Mouse (Mus musculus): ENCODE data around the gene Hspb7.

The Hspb7 gene

DNA sequence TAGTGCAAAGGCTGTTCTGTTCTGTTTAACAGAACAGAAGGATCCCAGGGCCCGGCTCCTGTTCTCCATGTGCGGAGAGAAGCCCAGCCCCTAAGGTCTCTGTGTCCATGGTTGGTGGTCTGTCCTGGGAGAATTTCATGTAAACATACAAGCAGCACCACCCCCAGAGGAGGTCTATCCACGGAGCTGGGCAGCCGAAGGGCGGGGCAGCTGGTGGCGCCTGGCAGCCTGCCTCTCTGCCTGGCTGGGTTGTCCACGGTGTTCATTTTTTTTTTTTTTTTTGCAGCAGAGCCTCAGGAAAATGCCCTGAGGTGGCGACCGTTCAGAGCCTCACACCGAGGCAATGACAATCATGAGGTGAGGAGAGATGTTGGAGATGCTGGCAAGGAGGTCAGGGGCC lies 48.0 kb downstream of the Hspb7 start:
- no peak for DNase-seq (ENCODE audit: low spot score in 2 of 2)

DNA sequence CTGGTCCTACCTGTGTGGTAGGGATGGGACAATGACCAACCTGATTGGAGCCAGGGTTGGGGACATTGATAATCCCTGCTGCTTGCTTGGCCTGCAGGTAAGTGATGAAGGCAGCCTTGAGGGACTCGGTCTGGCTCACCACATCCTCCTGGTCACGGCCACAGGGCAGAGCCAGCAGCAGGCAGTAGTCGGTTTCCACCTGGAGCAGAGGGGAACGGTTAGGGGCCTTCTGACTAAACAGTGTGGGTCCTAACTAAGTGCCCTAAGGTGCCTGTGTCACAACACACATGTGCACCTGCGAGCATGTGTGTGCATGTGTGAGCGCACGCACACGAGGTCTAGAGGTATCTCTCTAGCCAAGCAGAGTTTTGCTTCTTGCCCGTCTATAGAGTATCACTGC lies 48.8 kb downstream of the Hspb7 start:
- DNase-seq (ENCODE audit: low spot score in 2 of 2), result no peak

DNA sequence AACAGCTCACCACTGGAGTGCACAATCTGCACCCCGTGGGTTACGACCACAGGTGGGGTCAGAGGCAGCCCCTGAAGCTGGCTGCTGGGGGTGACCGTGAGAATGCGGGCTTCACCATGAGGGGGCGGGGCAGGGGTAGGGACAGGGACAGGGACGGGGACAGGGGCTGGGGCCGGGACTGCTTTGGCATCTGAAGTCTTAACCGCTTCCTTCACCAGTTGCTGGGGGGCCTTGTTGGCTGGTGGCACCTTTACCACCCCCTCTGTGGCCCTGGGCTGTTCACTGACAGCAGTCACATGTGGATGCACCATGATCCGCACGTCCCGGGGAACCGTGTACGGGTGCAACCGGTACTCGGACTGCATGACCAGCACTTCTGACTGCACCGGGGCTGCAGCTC lies 50.9 kb downstream of the Hspb7 start:
- DNase-seq (ENCODE audit: low spot score in 2 of 2), result no peak

DNA sequence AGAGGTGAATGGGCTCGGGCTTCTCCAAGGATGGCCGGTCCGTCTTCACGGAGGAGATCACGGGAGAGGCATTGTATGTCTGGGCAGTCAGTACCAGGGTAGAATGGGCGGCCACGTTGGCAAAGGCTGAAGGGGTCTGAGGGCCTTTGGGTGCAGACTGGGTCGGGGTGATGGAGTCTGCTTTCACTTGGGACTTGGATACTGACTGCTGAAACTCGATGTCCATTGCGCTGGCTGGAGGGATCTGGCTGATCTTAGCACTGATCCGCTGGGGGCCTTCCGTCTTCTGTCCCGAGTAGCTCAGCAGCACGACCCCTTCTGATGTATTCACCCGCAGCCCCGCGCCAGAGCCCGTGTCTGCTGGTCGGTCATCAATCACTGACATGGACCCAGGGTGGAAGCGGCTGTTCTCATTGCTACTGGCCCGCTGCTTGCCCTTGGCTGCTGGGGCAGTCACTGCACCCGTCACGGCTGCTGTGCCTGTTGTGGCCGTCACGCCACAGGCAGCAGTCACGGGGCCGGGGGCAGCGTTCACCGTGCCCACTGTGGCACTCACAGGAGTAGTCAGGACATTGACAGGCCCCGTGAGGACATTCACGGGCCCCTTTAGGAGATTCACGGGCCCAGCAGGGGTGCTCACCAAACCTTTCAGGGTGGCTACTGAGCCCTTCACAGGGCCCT lies 52.2 kb downstream of the Hspb7 start:
- no peak for DNase-seq (ENCODE audit: low spot score in 2 of 2)

DNA sequence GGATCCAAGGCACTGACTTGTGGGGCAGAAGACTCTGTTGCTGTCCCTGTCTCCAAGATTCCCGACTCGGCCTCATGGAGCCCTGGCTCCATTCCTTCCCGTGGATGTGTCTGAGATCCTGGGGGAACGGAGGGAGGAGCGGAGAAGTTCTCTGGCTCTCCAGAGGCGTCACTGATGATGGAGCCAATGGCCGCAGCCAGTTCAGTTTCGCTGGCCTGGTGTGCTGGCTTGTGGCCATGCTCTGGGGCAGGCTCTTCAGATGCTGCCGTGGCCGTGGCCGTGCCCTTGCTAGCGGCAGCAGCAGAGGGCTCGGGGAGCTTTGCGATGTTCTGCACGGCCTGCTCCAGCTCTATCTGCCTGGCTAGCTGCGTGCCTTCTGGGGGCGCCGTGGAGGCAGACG lies 53.9 kb downstream of the Hspb7 start:
- DNase-seq (ENCODE audit: low spot score in 2 of 2), result no peak

All from right cerebral cortex, adult 2 months (tissue).